Mouse (Mus musculus): ENCODE data around the gene Aph1b.

GRCm38 (mm10) chr9:66736016-66736415, 59.3 kb downstream of the Aph1b start:
- TF ChIP-seq CTCF (IDR thresholded peaks at IDR 0.05; ENCODE audit: low read depth, low read length) (no peak), POLR2A (IDR thresholded peaks at IDR 0.05; ENCODE audit: extremely low read depth, insufficient read depth, low read length) (no peak)

All from liver, adult 2 months (tissue).